Mouse (Mus musculus): ENCODE data around the gene C1qc. TPM values are rescaled to one million over a fixed set of nuclear protein-coding genes. Genes with fewer than 3 reads are reported as not detected.

Gene C1qc
- polyA plus RNA-seq, 1 experiment, result not detected

GRCm38 (mm10) chr4:136912841-136913240 lies 20.0 kb upstream of the C1qc start:
- Histone ChIP-seq H3K79me2 (ENCODE audit: control insufficient read depth, insufficient read depth) (no peaks in the 10 kb centered on the region), H3K27me3 (ENCODE audit: control insufficient read depth, insufficient read depth, insufficient read length) (peaks cover 71% of the 10 kb centered on the region), H3K79me3 (ENCODE audit: low read depth) (no peaks in the 10 kb centered on the region), H3K36me3 (ENCODE audit: control insufficient read depth, insufficient read depth) (no peaks in the 10 kb centered on the region), H3K4me3 (ENCODE audit: insufficient read depth, poor library complexity, severe bottlenecking) (no peak overlapping the region), H3ac (ENCODE audit: control insufficient read depth, insufficient read length, low read depth) (no peak overlapping the region)
- TF ChIP-seq CEBPB (IDR thresholded peaks at IDR 0.05; ENCODE audit: low read depth) (no peak), MYOG (IDR thresholded peaks at IDR 0.05; ENCODE audit: control insufficient read depth, extremely low read depth, insufficient read length) (no peak), MAX (IDR thresholded peaks at IDR 0.05) (no peak), FOSL1 (IDR thresholded peaks at IDR 0.05; ENCODE audit: insufficient read depth, low read length, poor library complexity, severe bottlenecking) (no peak), CTCF (IDR thresholded peaks at IDR 0.05; ENCODE audit: control insufficient read depth, insufficient read depth, insufficient read length) (no peak), MYOD1 (IDR thresholded peaks at IDR 0.05; ENCODE audit: control insufficient read depth, insufficient read length, low read depth) (no peak), USF1 (IDR thresholded peaks at IDR 0.05; ENCODE audit: low read depth) (no peak)

- no peak overlapping the region for H3K4me3 ChIP-seq (ENCODE audit: insufficient read depth, poor library complexity, severe bottlenecking)
- H3K36me3 ChIP-seq (ENCODE audit: control insufficient read depth, insufficient read depth), result no peaks in the 10 kb centered on the region
- no peak overlapping the region for H3ac ChIP-seq (ENCODE audit: control insufficient read depth, insufficient read length, low read depth)
- H3K79me3 ChIP-seq (ENCODE audit: low read depth), result no peaks in the 10 kb centered on the region
- peaks cover 62% of the 10 kb centered on the region for H3K27me3 ChIP-seq (ENCODE audit: control insufficient read depth, insufficient read depth, insufficient read length)
- no peak for TF ChIP-seq FOSL1 (IDR thresholded peaks at IDR 0.05; ENCODE audit: insufficient read depth, low read length, poor library complexity, severe bottlenecking)
- TF ChIP-seq MAX (IDR thresholded peaks at IDR 0.05), result no peak
- TF ChIP-seq CTCF (IDR thresholded peaks at IDR 0.05; ENCODE audit: control insufficient read depth, insufficient read depth, insufficient read length), result no peak
- TF ChIP-seq MYOD1 (IDR thresholded peaks at IDR 0.05; ENCODE audit: control insufficient read depth, insufficient read length, low read depth), result no peak
- TF ChIP-seq CEBPB (IDR thresholded peaks at IDR 0.05; ENCODE audit: low read depth), result no peak
- TF ChIP-seq USF1 (IDR thresholded peaks at IDR 0.05; ENCODE audit: low read depth), result no peak
- no peak for TF ChIP-seq MYOG (IDR thresholded peaks at IDR 0.05; ENCODE audit: control insufficient read depth, extremely low read depth, insufficient read length)
- no peaks in the 10 kb centered on the region for H3K79me2 ChIP-seq (ENCODE audit: control insufficient read depth, insufficient read depth)
Observed at GRCm38 (mm10) chr4:136911804-136912203, 18.9 kb upstream of the C1qc start.

GRCm38 (mm10) chr4:136911211-136911646 lies 18.4 kb upstream of the C1qc start:
- H3ac ChIP-seq (ENCODE audit: control insufficient read depth, insufficient read length, low read depth), result no peak overlapping the region
- peaks cover 60% of the 10 kb centered on the region for H3K27me3 ChIP-seq (ENCODE audit: control insufficient read depth, insufficient read depth, insufficient read length)
- no peak for TF ChIP-seq FOSL1 (IDR thresholded peaks at IDR 0.05; ENCODE audit: insufficient read depth, low read length, poor library complexity, severe bottlenecking)
- no peak for TF ChIP-seq CEBPB (IDR thresholded peaks at IDR 0.05; ENCODE audit: low read depth)
- TF ChIP-seq USF1 (IDR thresholded peaks at IDR 0.05; ENCODE audit: low read depth), result no peak
- no peak for TF ChIP-seq MYOD1 (IDR thresholded peaks at IDR 0.05; ENCODE audit: control insufficient read depth, insufficient read length, low read depth)
- no peak for TF ChIP-seq CTCF (IDR thresholded peaks at IDR 0.05; ENCODE audit: control insufficient read depth, insufficient read depth, insufficient read length)
- TF ChIP-seq MYOG (IDR thresholded peaks at IDR 0.05; ENCODE audit: control insufficient read depth, extremely low read depth, insufficient read length), result no peak
- no peaks in the 10 kb centered on the region for H3K36me3 ChIP-seq (ENCODE audit: control insufficient read depth, insufficient read depth)
- H3K4me3 ChIP-seq (ENCODE audit: insufficient read depth, poor library complexity, severe bottlenecking), result no peak overlapping the region
- no peaks in the 10 kb centered on the region for H3K79me3 ChIP-seq (ENCODE audit: low read depth)
- no peaks in the 10 kb centered on the region for H3K79me2 ChIP-seq (ENCODE audit: control insufficient read depth, insufficient read depth)

- Histone ChIP-seq H3ac (ENCODE audit: control insufficient read depth, insufficient read length, low read depth) (no peak overlapping the region), H3K36me3 (ENCODE audit: control insufficient read depth, insufficient read depth) (no peaks in the 10 kb centered on the region), H3K79me2 (ENCODE audit: control insufficient read depth, insufficient read depth) (no peaks in the 10 kb centered on the region), H3K4me3 (ENCODE audit: insufficient read depth, poor library complexity, severe bottlenecking) (no peak overlapping the region), H3K27me3 (ENCODE audit: control insufficient read depth, insufficient read depth, insufficient read length) (peaks cover 57% of the 10 kb centered on the region), H3K79me3 (ENCODE audit: low read depth) (no peaks in the 10 kb centered on the region)
- TF ChIP-seq USF1 (IDR thresholded peaks at IDR 0.05; ENCODE audit: low read depth) (no peak), FOSL1 (IDR thresholded peaks at IDR 0.05; ENCODE audit: insufficient read depth, low read length, poor library complexity, severe bottlenecking) (no peak), MYOD1 (IDR thresholded peaks at IDR 0.05; ENCODE audit: control insufficient read depth, insufficient read length, low read depth) (no peak), MYOG (IDR thresholded peaks at IDR 0.05; ENCODE audit: control insufficient read depth, extremely low read depth, insufficient read length) (no peak), CEBPB (IDR thresholded peaks at IDR 0.05; ENCODE audit: low read depth) (no peak), CTCF (IDR thresholded peaks at IDR 0.05; ENCODE audit: control insufficient read depth, insufficient read depth, insufficient read length) (no peak), MAX (IDR thresholded peaks at IDR 0.05) (no peak)
Observed at GRCm38 (mm10) chr4:136907809-136908208, 14.9 kb upstream of the C1qc start.

GRCm38 (mm10) chr4:136907033-136907432 lies 14.2 kb upstream of the C1qc start:
- no peaks in the 10 kb centered on the region for H3K36me3 ChIP-seq (ENCODE audit: control insufficient read depth, insufficient read depth)
- no peaks in the 10 kb centered on the region for H3K79me3 ChIP-seq (ENCODE audit: low read depth)
- no peak overlapping the region for H3K4me3 ChIP-seq (ENCODE audit: insufficient read depth, poor library complexity, severe bottlenecking)
- H3K79me2 ChIP-seq (ENCODE audit: control insufficient read depth, insufficient read depth), result no peaks in the 10 kb centered on the region
- peaks cover 54% of the 10 kb centered on the region for H3K27me3 ChIP-seq (ENCODE audit: control insufficient read depth, insufficient read depth, insufficient read length)
- no peak overlapping the region for H3ac ChIP-seq (ENCODE audit: control insufficient read depth, insufficient read length, low read depth)
- TF ChIP-seq MAX (IDR thresholded peaks at IDR 0.05) (no peak), CTCF (IDR thresholded peaks at IDR 0.05; ENCODE audit: control insufficient read depth, insufficient read depth, insufficient read length) (peak; percentile 44)

Measured in C2C12 (cell line).